Mouse (Mus musculus) skeletal muscle tissue, adult 2 months (tissue): ENCODE results near the gene Ucn2.

ENCODE experiments used
- DNase-seq: peaks from one replicate; pipeline ENCODE4 v3.0.0-alpha.2; 2012; ENCODE audit warnings: low read depth, low spot score

The Ucn2 gene

GRCm38 (mm10) chr9:108985710-108986109, at the start of gene Ucn2:
TSS of gene Ucn2 (plus strand) at chr9:108986010.
- DNase-seq = no peak

- peak; percentile 99 for DNase-seq
These were observed 49.1 kb upstream of the Ucn2 start, which contains the start of gene Uqcrc1 for GRCm38 (mm10) chr9:108936418-108937364. TSS of gene Uqcrc1 (plus strand) at chr9:108936633.

GRCm38 (mm10) chr9:108945111-108945510, 40.7 kb upstream of the Ucn2 start:
- DNase-seq = no peak

GRCm38 (mm10) chr9:108945608-108946007, 40.2 kb upstream of the Ucn2 start:
- no peak for DNase-seq

- DNase-seq = peak; percentile 64
These were observed 36.4 kb upstream of the Ucn2 start for GRCm38 (mm10) chr9:108949231-108949966.

GRCm38 (mm10) chr9:108949967-108950728, 35.7 kb upstream of the Ucn2 start:
- peak; percentile 72 for DNase-seq

GRCm38 (mm10) chr9:108953081-108953636, 32.7 kb upstream of the Ucn2 start, which contains the start of gene Col7a1:
TSS of gene Col7a1 (plus strand) at chr9:108953586.
- no peak for DNase-seq

GRCm38 (mm10) chr9:108955241-108955640, 30.6 kb upstream of the Ucn2 start:
- DNase-seq = no peak

GRCm38 (mm10) chr9:108955846-108956245, 30.0 kb upstream of the Ucn2 start:
- DNase-seq = no peak

GRCm38 (mm10) chr9:108963577-108963976, 22.2 kb upstream of the Ucn2 start:
- peak; percentile 69 for DNase-seq

GRCm38 (mm10) chr9:108964338-108964737, 21.5 kb upstream of the Ucn2 start:
- DNase-seq = no peak

GRCm38 (mm10) chr9:108970623-108971022, 15.2 kb upstream of the Ucn2 start:
- DNase-seq = no peak

- DNase-seq = no peak
These were observed 9.3 kb upstream of the Ucn2 start for GRCm38 (mm10) chr9:108976483-108976882.

GRCm38 (mm10) chr9:108977966-108978365, 7.8 kb upstream of the Ucn2 start:
- DNase-seq = no peak

- DNase-seq = no peak
These were observed 3.3 kb upstream of the Ucn2 start for GRCm38 (mm10) chr9:108982498-108982897.

GRCm38 (mm10) chr9:108983209-108983608, 2.6 kb upstream of the Ucn2 start:
- DNase-seq = no peak

GRCm38 (mm10) chr9:108987704-108988350, 2.0 kb downstream of the Ucn2 start:
- DNase-seq = peak; percentile 54

GRCm38 (mm10) chr9:108989802-108990461, 4.1 kb downstream of the Ucn2 start:
- DNase-seq = peak; percentile 60

GRCm38 (mm10) chr9:108990462-108990820, 4.6 kb downstream of the Ucn2 start:
- no peak for DNase-seq

- peak; percentile 99 for DNase-seq
These were observed 5.7 kb downstream of the Ucn2 start, which contains the start of gene Pfkfb4 for GRCm38 (mm10) chr9:108991428-108992084. TSS of gene Pfkfb4 (plus strand) at chr9:108991778.
